Mouse (Mus musculus): ENCODE results near the gene Sh3bgrl3.

GRCm38 (mm10) chr4:134101979-134102741, 26.4 kb downstream of the Sh3bgrl3 start, which contains the start of gene Ubxn11:
- no peak for TF ChIP-seq POLR2A (IDR thresholded peaks at IDR 0.05; ENCODE audit: borderline replicate concordance, low read depth, low read length)
- no peak for TF ChIP-seq CTCF (IDR thresholded peaks at IDR 0.05; ENCODE audit: low read depth, low read length)

Measured in bone marrow macrophage, adult 2 months (primary cell).